Mouse (Mus musculus): ENCODE results near the gene Scaf8.

- no peak for TF ChIP-seq CTCF (IDR thresholded peaks at IDR 0.05; ENCODE audit: extremely low read depth, insufficient read depth, low read length)
- no peak for TF ChIP-seq POLR2A (IDR thresholded peaks at IDR 0.05; ENCODE audit: extremely low read depth, insufficient read depth, low read length)
Measured at GRCm38 (mm10) chr17:3218916-3219315, 104.1 kb downstream of the Scaf8 start.

Data from cortical plate, adult 2 months (tissue).